Mouse (Mus musculus): ENCODE measurements around the gene 2610318N02Rik.
"Not testable (repeated sequence)": the region's sequence is repeated elsewhere in the genome, so short reads cannot be mapped to it uniquely, and the experiment has no call there.

2610318N02Rik gene

GRCm38 (mm10) chr16:17124871-17125520 lies at the start of gene 2610318N02Rik:
TSS of gene 2610318N02Rik (minus strand) at chr16:17125167.
- in situ Hi-C loops (cut with MboI, MseI), result no loop called here

GRCm38 (mm10) chr16:17168049-17168448 lies 43.1 kb upstream of the 2610318N02Rik start:
- in situ Hi-C loops (cut with MboI, MseI), result no loop called here

DNA sequence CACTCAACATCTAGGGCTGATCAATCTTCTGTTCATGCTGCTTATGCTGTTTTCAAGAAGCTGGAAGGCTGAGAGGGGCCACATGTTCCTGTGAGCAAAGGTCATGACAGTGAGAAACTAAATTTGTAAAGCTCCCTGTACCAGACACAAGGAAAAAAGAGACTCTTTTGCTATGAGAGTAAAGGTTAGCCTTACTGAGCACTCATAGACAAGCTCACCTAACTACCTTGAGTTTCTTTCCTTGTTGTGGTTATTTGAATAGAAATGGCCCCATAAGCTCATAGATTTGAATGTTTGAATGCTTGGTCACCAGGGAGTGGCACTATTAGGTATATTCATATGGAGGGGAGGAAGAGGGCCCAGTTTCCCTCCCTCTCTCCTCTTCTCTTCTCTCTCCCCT lies 42.2 kb upstream of the 2610318N02Rik start:
- in situ Hi-C loops (cut with MboI, MseI), result no loop called here

DNA sequence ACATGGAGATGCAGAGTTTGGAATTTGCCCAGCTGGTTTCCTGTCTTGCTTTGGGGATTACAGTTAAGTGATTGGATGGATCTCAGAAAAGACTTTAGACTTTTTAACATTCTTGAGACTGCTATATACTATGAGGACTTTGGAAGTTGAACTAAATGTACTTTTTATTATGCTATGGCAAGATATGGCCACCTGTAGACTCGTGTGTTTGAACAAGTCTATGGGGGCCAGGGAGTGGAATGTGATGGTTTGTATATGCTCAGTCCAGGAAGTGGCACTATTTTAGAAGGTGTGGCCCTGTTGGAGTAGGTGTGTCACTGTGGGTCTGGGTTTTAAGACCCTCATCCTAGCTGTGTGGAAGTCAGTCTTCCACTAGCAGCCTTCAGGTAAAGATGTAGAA lies 40.5 kb upstream of the 2610318N02Rik start:
- in situ Hi-C loops (cut with MboI, MseI), result not testable (repeated sequence)

- in situ Hi-C loops (cut with MboI, MseI), result no loop called here
Observed at GRCm38 (mm10) chr16:17154346-17154745, 29.4 kb upstream of the 2610318N02Rik start.

- in situ Hi-C loops (cut with MboI, MseI), result no loop called here
Observed at GRCm38 (mm10) chr16:17151874-17152273, 26.9 kb upstream of the 2610318N02Rik start.

- in situ Hi-C loops (cut with MboI, MseI), result no loop called here
Observed at GRCm38 (mm10) chr16:17150520-17151258, 25.7 kb upstream of the 2610318N02Rik start.

DNA sequence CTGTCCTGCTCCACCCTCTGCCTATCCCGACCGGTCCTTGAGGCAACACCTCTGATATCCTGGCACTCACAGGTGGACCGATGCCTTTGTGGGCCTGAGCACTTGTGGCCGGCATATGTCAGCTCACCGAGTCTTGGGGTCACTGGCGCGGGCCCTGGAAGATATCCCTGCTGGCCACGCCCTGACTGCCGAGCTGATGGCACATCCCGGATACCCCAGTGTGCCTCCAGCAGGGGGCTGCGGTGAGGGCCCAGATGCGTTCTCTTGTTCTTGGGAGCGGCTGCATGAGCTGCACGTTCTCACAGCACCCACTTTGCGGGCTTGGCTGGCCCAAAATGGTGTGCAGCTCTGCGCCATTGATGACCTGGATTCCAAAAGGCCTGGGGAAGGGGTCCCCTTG lies 23.1 kb upstream of the 2610318N02Rik start:
- in situ Hi-C loops (cut with MboI, MseI), result no loop called here

- in situ Hi-C loops (cut with MboI, MseI), result no loop called here
Observed at GRCm38 (mm10) chr16:17147391-17147929, 22.5 kb upstream of the 2610318N02Rik start.

DNA sequence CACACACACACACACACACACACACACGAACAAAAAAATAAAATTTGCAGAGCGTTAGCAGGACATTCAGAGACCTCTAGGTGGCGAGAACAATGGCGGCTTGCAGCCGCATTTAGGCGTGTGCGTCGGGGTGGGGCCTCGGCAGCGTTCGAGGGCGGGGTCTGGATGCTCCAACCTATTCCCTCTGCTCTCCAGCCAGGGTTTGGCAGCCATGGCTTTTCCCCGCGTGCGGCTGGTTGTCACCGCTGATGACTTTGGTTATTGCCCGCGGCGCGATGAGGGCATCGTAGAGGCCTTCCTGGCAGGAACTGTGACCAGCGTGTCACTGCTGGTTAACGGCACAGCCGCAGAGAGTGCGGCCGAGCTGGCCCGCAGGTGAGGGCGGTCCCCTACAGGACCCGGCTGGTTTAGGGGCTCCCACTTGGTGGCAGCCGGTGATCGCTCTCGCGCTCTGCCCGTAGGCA lies 21.8 kb upstream of the 2610318N02Rik start, which contains the start of gene Ccdc116:
TSS of gene Ccdc116 (minus strand) at position 458 of the 464 bp plus-strand sequence.
- in situ Hi-C loops (cut with MboI, MseI), result no loop called here

- in situ Hi-C loops (cut with MboI, MseI), result no loop called here
Observed at GRCm38 (mm10) chr16:17144339-17144738, 19.4 kb upstream of the 2610318N02Rik start, which contains the start of gene Ydjc. TSS of gene Ydjc (plus strand) at chr16:17144621.

DNA sequence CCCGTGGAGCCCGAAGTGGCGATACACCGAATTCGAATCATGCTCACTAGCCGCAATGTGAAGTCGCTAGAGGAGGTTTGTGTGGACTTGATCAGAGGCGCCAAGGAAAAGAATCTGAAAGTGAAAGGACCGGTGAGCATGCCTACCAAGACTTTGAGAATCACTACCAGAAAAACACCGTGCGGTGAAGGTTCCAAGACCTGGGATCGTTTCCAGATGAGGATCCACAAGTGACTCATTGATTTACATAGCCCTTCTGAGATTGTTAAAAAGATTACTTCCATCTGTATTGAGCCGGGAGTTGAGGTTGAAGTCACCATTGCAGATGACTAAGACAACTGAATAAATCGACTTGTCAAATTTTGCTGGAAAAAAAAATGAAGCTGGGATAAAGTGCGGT lies 12.4 kb upstream of the 2610318N02Rik start:
- in situ Hi-C loops (cut with MboI, MseI), result no loop called here

DNA sequence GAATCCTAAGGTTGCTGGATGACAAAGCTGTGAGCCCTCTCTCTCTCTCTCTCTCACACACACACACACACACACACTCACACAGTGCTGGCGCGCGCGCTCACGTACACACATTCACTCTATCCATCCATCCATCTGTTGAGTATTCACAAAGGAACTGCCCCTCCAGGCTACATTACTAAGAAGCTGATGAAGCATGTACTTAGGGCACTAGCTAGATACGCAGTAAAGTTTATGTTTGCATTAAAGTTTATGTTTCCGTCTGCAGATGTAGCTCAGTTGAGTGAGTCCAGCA lies 7.9 kb upstream of the 2610318N02Rik start:
- in situ Hi-C loops (cut with MboI, MseI), result loop anchor here (5.0 kb wide), 1 partner anchor 69 kb away; the partner anchor contains the start of gene Ube2l3

GRCm38 (mm10) chr16:17132089-17132905 lies 7.3 kb upstream of the 2610318N02Rik start, which contains the start of gene Sdf2l1:
TSS of gene Sdf2l1 (minus strand) at chr16:17132383.
- in situ Hi-C loops (cut with MboI, MseI), result loop anchor here (5.0 kb wide), 1 partner anchor 70 kb away; the partner anchor contains the start of gene Ube2l3

DNA sequence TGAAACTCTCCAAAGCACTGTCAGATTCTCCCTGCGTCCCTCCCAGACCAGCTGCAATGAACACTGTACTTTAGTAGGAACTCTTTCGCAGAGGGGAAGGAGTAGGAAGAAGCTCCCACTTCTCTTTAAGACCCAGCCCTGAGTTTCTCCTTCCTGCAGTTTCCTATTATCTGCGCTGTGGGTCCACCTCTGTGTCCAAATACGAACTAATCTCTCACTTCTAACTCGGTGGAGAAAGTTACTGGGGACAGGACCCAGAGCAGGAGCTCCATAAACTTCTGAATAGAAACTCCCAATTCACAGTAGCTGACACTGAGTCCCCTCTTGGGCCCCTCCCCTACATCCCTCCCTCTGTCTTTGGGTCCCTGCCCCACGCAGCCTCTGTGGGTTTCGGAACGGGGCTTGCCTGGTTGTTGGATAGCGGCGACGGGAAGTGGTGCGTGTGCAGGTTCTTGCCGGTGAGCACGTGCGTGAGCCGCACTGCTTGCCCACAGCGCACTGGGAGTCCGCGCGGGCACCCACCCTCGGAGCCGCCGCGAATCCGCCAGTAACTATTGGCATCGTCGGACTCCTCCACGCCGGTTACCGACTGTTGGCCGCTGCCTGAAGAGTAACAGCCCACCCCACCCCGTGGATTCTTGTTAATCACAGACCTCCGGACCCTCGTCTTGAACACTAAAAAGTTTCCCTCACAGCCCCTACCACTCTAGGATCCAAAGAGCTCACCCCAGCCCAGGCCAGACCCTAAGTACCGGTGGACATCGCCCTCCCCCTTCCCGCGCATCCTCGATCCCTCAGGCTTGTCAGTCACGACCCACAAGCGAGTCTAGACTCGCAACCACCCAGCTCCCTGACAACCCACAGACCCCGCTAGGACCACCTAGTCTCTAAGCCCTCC lies 6.5 kb upstream of the 2610318N02Rik start:
- in situ Hi-C loops (cut with MboI, MseI), result loop anchor here (5.0 kb wide), 1 partner anchor 71 kb away; the partner anchor contains the start of gene Ube2l3

DNA sequence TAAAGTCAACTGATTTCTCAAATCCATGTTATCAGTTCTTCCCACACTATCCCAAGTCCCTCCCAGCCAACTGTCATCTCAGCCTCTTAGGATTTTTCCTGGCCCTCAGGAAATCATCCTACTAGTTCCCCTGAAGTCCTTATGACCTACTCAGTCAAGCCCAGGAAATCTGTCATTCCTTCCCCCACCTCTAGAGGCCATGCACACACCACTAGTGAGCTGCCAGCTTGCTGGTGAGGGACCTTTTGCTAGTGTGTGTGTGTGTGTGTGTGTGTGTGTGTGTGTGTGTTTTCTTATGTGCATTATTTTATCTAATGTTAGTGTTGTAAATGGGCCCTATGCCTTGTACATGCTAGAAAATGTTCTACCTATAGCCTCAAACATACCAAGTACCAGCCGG lies 2.3 kb upstream of the 2610318N02Rik start:
- in situ Hi-C loops (cut with MboI, MseI), result no loop called here

DNA sequence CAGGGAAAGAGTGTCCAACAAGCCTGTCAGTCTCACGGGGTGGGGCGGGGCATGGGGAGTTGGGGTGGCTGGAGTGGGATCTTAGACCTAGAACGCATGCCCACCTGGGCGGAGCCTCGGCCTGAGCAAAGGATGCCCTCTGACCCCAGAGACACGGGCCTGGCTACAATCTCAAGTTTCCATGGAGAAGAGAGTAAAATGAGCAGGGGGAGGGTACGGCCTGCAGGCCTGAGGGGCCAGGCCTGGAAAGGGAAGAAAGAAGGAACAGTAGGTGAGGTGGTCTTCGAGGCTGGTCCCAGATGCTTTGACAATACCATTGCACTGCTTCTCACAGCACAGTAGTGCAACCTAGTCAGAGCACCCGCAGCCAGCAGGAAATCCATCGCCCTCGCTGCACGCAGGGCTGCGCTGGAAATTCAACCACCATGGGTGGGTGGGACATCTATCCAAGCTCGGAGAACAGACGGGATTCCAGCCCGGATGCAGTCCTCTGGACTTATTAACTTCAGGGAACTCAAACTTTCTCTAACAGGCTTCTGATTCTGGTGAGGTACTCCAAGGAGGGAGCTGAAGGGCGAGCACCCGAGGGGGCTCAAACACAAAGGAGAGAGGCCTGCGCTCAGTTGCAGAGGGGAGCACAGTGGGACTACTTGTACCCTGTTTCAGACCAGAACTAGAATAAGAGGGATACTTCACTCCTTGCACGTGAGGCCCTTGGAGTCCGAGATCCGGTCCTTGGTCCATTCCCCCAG lies 672 bp downstream of the 2610318N02Rik start:
- in situ Hi-C loops (cut with MboI, MseI), result no loop called here

GRCm38 (mm10) chr16:17121569-17121968 lies 3.4 kb downstream of the 2610318N02Rik start:
- in situ Hi-C loops (cut with MboI, MseI), result no loop called here

DNA sequence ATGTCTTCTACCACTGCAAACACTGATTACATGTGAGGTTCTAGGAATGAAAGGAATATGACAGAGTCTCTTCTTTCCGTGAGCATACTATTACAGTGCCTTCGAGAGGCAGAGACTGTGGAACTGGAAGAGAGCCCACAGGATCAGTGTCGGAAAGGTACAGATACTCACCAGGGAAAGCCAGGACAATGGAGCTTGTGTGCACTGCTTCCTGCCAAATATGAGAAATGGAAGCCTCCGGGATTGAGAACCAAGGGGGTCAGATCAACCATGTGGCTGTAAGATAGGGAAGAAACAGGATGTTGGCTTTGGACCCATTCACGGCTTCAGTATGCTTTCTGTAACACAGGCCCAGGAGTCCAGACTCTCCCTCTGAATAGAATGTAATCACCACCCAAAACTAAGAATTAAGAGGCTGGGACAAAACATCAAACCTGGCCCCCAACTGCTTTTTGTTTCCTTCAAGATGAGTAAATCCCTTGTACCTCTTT lies 7.6 kb downstream of the 2610318N02Rik start:
- in situ Hi-C loops (cut with MboI, MseI), result no loop called here
